Mouse (Mus musculus) midbrain, embryonic 10.5 days (tissue): ENCODE measurements at regions not wholly inside any gene's neighbourhood (a gene's known extent, or its start where the extent isn't known, plus 50 kb on each side); places are given as distances from the start of the nearest gene placed in this dataset.
A peak's percentile ranks its signal among the peaks of the same experiment; 100 is the strongest.

ENCODE experiments used
- DNase-seq: peaks from one replicate; pipeline ENCODE4 v3.0.0-alpha.2; 2017; ENCODE audit warnings: low spot score
- H3K27ac ChIP-seq: fragments of 300-500 bp; sonication (generic); replicated peaks from 2 replicates; pipeline ENCODE4 v1.5.1; 2016; ENCODE audit warnings: mild to moderate bottlenecking
- H3K27me3 ChIP-seq: fragments of 300-500 bp; sonication (generic); 2 replicates; pipeline ENCODE4 v1.6.1; 2016; ENCODE audit warnings: low read depth, mild to moderate bottlenecking; ENCODE audit not compliant: poor library complexity, severe bottlenecking
- H3K36me3 ChIP-seq: fragments of 300-500 bp; sonication (generic); 2 replicates; pipeline ENCODE4 v1.6.1; 2016; ENCODE audit warnings: mild to moderate bottlenecking, moderate library complexity
- H3K4me1 ChIP-seq: fragments of 300-500 bp; sonication (generic); 2 replicates; pipeline ENCODE4 v1.6.1; 2016
- H3K4me3 ChIP-seq: fragments of 300-500 bp; sonication (generic); 2 replicates; pipeline ENCODE4 v1.5.1; 2016; ENCODE audit warnings: mild to moderate bottlenecking, moderate library complexity
- H3K9me3 ChIP-seq: fragments of 300-500 bp; sonication (generic); replicated peaks from 2 replicates; pipeline ENCODE4 v1.6.1; 2016; ENCODE audit warnings: mild to moderate bottlenecking
- WGBS: fragments of 180-500 bp; shearing (Covaris S2); methylation state at CpG from one replicate; pipeline ENCODE4 v1.1.7; 2016; 5-methylcytosine and 5-hydroxymethylcytosine counted together

GRCm38 (mm10) chr17:50453524-50453923, 55.7 kb upstream of the Plcl2 start:
- Histone ChIP-seq H3K27me3 (no peaks in the 10 kb centered on the region), H3K4me3 (no peak overlapping the region), H3K4me1 (no peaks in the 10 kb centered on the region), H3K36me3 (no peaks in the 10 kb centered on the region), H3K9me3 (no peaks in the 10 kb centered on the region), H3K27ac (no peak overlapping the region)
- DNase-seq = no peak

- H3K9me3 ChIP-seq = no peaks in the 10 kb centered on the region
- no peak overlapping the region for H3K27ac ChIP-seq
- whole genome bisulfite sequencing = 89% methylated on average over 5 of the region's 5 CpGs
- no peaks in the 10 kb centered on the region for H3K27me3 ChIP-seq
- H3K4me1 ChIP-seq = no peaks in the 10 kb centered on the region
- H3K4me3 ChIP-seq = no peak overlapping the region
- H3K36me3 ChIP-seq = no peaks in the 10 kb centered on the region
- DNase-seq = no peak
These were observed 55.2 kb upstream of the Plcl2 start for GRCm38 (mm10) chr17:50453956-50454355.

GRCm38 (mm10) chr17:50454917-50455316, 54.3 kb upstream of the Plcl2 start:
- H3K9me3 ChIP-seq = no peaks in the 10 kb centered on the region
- H3K27ac ChIP-seq = no peak overlapping the region
- no peak for DNase-seq
- no peak overlapping the region for H3K4me3 ChIP-seq
- no peaks in the 10 kb centered on the region for H3K27me3 ChIP-seq
- H3K4me1 ChIP-seq = no peaks in the 10 kb centered on the region
- H3K36me3 ChIP-seq = no peaks in the 10 kb centered on the region
- WGBS = 84% methylated on average over 5 of the region's 5 CpGs

GRCm38 (mm10) chr17:50455719-50456118, 53.5 kb upstream of the Plcl2 start:
- Histone ChIP-seq H3K27me3 (no peaks in the 10 kb centered on the region), H3K4me3 (no peak overlapping the region), H3K27ac (no peak overlapping the region), H3K4me1 (no peaks in the 10 kb centered on the region), H3K9me3 (no peaks in the 10 kb centered on the region), H3K36me3 (no peaks in the 10 kb centered on the region)
- no peak for DNase-seq
- WGBS = 94% methylated on average over 10 of the region's 10 CpGs

- no peak overlapping the region for H3K27ac ChIP-seq
- no peak for DNase-seq
- H3K36me3 ChIP-seq = no peaks in the 10 kb centered on the region
- 85% methylated on average over 6 of the region's 6 CpGs for WGBS
- H3K4me1 ChIP-seq = no peaks in the 10 kb centered on the region
- no peaks in the 10 kb centered on the region for H3K9me3 ChIP-seq
- H3K27me3 ChIP-seq = no peaks in the 10 kb centered on the region
- no peak overlapping the region for H3K4me3 ChIP-seq
These were observed 52.0 kb upstream of the Plcl2 start for GRCm38 (mm10) chr17:50457053-50457697.

GRCm38 (mm10) chr17:50458232-50458631, 51.0 kb upstream of the Plcl2 start:
- no peak for DNase-seq
- H3K36me3 ChIP-seq = no peaks in the 10 kb centered on the region
- no peaks in the 10 kb centered on the region for H3K9me3 ChIP-seq
- 87% methylated on average over 4 of the region's 4 CpGs for WGBS
- no peak overlapping the region for H3K4me3 ChIP-seq
- H3K27ac ChIP-seq = peak overlapping the region; percentile 3; the same call in 1 of the 2 replicates
- no peaks in the 10 kb centered on the region for H3K4me1 ChIP-seq
- no peaks in the 10 kb centered on the region for H3K27me3 ChIP-seq
